Mouse (Mus musculus) MEL-GATA-1-ER (cell line): ENCODE measurements around the gene Ripply3.

Experiments used
- DNase-seq: peaks from one replicate; pipeline ENCODE4 v3.0.0-alpha.2; 2012; ENCODE audit warnings: low read depth; ENCODE audit errors: extremely low read depth

Ripply3 gene

DNA sequence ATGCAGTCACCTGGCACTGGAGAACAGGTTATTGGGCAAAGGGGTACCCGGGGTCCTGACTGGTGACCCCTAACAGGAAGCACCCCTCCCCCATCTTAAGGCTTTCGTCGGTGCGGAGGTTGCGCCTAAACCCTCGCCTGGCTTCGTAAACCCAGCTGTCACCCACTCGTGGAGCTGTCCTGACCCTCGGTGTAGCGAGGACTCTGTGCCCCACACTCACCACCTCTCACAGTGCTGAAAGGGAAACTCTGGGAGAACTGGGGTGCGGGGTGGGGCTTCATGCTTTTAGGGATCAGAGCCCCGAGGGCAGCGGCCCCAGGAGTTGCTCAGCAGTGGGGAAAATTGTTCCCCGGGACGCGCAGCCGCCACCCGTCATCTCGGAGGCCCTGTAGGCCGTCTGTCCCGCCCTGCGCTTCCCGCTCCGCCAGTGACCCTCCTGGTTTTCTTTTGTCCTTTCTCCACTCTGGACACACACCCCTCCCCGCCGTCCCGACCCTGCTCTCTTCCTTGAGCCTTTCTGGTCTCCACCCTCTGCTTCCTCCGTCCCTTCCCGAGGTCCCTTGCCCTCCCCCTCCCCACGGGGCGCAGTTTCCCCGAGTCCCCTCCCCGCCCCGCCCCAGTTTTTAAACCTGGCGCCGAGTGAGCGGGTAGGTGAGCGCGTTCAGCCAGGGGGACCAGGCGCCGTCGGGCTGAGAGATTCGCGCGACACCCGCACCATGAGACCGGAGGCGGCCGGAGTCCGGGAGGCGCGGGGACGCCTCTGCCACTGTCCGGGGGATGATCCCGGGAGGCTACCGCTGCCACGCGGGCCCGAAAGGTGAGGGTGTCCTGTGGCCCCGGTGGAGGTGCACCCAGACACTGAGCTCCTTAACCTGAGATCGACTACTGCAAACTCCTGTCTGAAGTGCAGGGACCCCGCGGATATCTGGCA lies at the start of gene Ripply3:
Gene Ripply3 (plus strand): TSS at position 640 of the 931 bp plus-strand sequence.
- DNase-seq = no peak

DNA sequence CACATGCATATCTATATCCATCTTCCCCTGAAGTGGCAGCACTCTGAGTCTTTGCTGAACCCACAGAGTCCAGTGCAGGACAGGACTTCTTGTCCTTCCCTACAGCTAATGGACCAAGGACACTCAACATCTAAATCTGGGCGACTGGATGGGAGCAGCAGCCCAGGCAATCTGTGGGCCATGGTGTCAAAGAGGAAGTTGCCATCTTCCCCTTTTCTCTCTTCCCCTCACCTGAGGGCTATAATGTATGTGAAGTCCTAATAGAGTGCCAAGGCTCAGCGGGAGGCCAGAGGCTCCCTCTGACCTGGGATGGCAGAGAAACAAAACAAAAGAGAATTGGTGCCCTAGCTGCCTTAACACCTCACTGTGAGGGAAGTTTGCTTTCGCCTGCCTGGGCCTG lies 44.2 kb upstream of the Ripply3 start:
- peak; percentile 23 for DNase-seq

GRCm38 (mm10) chr16:94287826-94288225 lies 40.4 kb upstream of the Ripply3 start:
- no peak for DNase-seq

- DNase-seq = peak; percentile 15
These were observed 38.8 kb upstream of the Ripply3 start for GRCm38 (mm10) chr16:94289138-94290072.

- peak; percentile 26 for DNase-seq
These were observed 37.9 kb upstream of the Ripply3 start for GRCm38 (mm10) chr16:94290073-94290999.

DNA sequence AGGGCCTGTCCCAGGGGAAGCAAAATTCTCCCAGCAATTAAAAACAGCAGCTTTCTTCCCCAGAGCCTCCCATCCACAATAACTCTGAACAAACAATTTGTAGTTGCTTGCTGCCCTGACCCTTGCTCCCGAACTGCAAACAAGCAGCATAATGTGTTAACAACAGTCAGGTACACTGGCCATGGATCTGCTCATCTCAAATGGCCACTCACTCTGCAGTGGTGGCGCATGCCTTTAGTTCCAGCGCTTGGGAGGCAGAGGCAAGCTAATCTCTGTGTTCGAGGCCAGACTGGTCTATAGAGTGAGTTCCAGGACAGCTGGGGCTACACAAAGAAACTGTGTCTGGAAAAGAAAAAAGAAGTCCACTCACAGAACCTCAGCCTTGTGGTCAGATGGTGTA lies 37.1 kb upstream of the Ripply3 start:
- DNase-seq = no peak

- no peak for DNase-seq
These were observed 30.1 kb upstream of the Ripply3 start for GRCm38 (mm10) chr16:94298081-94298480.

GRCm38 (mm10) chr16:94299210-94299609 lies 29.0 kb upstream of the Ripply3 start:
- DNase-seq = no peak

- DNase-seq = no peak
These were observed 27.0 kb upstream of the Ripply3 start for GRCm38 (mm10) chr16:94301194-94301593.

DNA sequence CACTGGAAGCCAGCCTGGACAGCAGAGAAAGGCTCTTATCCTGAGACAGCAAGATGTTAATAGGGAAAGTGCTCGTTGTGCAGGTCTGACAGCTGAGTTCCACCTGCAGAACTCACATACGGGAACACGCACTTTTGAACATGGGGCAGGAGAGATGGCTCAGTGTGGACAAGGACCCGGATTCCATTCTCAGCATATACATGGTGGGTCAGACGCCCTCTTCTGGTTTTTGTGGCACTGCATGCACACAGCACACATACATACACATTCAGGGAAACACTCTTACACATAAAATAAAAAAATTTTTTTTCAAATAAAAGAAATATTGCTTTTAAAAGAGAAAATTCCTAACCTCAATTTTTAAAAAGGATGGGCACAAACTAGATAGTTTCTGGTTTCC lies 26.5 kb upstream of the Ripply3 start:
- no peak for DNase-seq

DNA sequence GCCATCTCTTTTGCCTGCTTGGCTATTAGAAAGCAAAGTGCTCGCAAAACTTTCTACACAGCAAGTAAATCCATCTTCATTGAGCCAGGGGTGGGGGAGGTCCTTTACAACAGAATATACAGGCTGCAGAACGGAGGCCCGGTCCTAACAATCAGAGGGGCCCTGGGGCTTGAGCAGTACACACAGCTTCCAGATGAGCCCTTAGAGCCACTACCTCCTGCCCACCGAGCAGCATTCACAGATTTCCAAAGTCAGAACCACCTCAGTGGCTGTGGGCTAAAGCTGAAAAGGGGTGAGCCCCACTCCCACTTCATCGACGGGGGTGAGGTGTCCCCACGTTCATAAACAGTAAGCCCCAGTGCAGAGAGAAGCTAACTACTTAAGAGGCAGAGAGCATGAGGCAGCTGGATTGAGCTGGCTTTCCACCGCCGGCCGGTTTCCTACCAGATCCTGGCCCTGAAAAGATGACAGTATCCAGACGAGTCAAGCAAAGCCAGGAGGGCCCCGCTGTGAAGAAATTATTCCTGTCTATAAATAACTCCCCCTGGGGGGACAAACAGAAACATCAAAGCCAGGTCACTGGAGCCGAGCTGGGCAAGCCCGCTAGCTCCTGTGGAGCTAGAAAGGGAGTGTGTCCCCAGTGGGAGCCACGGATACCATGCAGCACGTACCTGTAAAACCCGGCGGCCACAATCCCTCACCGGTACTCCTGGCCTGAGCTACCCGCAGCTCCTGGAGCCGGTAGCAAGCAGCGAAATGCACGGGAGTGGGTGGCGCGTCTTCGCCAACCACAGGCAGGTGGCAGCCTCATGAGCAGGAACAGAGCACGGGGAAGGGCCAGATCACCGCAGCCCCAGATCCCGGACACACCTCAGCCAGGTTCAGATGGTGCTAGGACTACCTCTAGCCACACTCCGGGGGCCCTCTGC lies 25.7 kb upstream of the Ripply3 start:
- no peak for DNase-seq

DNA sequence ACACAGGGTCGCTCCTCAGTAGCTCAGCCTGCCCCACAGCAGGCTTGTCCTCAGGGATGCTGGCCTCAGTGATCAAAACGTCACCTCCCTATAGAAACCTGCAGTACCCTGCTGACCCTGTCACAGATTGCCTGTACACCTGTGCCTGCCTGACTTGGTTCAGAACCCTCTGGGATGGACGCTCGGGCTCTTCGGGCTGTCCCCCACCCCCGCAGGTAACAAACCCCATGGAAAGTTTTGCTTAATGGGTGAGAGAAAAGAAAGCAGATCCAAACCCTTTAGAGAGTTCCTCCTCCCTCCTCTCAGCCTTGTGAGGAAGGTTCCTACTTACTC lies 25.1 kb upstream of the Ripply3 start:
- no peak for DNase-seq

DNA sequence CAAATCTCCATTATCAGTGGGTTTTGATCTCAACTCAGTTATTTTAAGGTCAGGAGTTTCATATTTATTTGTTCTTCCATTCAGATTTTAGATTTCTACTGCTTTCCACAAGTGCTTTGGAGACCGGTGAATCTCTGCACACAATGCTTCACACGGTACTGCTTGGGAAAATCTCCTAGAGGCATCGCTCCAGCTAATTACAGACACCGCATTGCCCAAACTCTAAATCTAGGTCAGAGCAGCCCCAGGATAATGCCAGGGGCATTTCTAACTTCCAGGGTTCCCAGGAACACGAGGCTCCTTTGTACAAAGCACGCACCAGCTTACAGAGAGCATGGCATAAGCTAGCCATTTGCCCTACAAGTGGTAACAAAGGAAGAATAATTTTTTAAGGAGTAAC lies 20.7 kb upstream of the Ripply3 start:
- DNase-seq = no peak

GRCm38 (mm10) chr16:94307942-94308341 lies 20.3 kb upstream of the Ripply3 start:
- DNase-seq = no peak

- no peak for DNase-seq
These were observed 19.2 kb upstream of the Ripply3 start for GRCm38 (mm10) chr16:94309025-94309424.

- no peak for DNase-seq
These were observed 16.8 kb upstream of the Ripply3 start for GRCm38 (mm10) chr16:94311416-94311815.

- no peak for DNase-seq
These were observed 16.3 kb upstream of the Ripply3 start for GRCm38 (mm10) chr16:94311931-94312330.

DNA sequence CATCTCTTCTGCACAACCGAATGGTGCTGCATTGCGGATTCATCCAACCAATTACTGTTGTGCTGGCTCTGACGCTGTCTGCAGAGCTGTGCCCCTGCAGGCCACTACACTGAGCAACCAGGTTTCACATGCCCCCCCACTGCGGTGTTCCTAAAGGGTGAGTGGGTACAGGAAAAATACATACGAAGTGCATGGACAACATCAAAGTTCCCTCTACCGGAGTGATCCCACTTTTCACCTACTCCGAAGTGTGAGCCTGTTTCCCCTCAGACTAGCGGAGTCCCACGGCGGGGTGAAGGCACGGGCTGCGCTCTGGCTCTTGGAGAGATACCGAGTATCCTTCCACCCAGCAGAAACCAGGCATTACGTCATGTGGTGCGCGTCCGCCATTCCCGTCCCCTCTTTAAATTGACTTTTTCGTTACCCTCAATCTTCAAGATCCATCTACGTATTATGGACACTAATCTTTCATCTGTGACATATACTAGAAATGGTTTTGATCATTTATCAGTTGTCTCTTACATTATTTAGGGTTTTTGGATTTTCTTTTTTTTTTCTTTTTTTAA lies 15.5 kb upstream of the Ripply3 start:
- DNase-seq = peak; percentile 85

- DNase-seq = peak; percentile 81
These were observed 14.8 kb upstream of the Ripply3 start, which contains the start of gene Hlcs for GRCm38 (mm10) chr16:94313229-94314030. Gene Hlcs, minus strand, starts transcription at chr16:94313571.
